Mouse (Mus musculus) B cell, adult 62 days (primary cell): ENCODE data around the gene Gng4. TPM values are rescaled to one million over a fixed set of nuclear protein-coding genes. Genes with fewer than 3 reads are reported as not detected.

Source experiments
- total RNA-seq: library from RNA; stranded (reverse); gene quantifications from 4 replicates; pipeline ENCODE4 v1.2.4, GENCODE M21; 2023

Gng4 gene
- total RNA-seq = 0.98 to 1.1 TPM in 2 of 4 replicates, not detected in the others

DNA sequence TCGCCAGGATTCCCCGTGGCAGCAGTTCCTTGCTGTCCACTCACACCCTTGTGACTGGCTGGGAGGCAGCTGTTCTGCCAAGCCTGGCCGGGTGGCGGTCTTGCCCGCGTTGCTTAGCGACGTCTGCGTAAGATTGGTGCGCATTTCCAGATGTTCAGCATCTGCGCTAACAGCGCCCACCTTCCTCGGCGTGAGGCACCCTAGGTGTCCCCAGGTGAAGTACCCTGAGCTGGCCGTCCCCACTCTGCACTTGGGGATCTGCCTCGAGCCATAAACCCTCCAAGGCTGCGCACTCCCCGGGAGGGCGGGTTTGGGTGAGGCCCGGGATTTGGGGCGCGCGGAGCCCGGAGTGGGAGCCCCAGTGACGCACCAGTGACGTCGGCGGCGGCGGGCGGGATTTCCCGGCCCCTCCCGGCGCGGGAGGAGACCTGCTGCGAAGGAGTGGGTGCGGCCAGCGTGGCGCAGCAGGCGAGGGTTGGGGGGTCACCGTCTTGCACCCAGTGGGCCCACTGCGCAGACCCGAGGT, at the start of gene Gng4:
Gng4 (plus strand) TSS at position 166 of the 526 bp plus-strand sequence.

Other genes with a start within 250 kb of the Gng4 start
- 103 to 120 TPM (median 108 TPM) in 4 replicates for gene Lyst, start 193.7 kb upstream of the Gng4 start, total RNA-seq
- gene B3galnt2, start 170.4 kb downstream of the Gng4 start, total RNA-seq = 19.4 to 23.2 TPM (median 21.9 TPM) in 4 replicates